Mouse (Mus musculus): ENCODE measurements around the gene Phf23. TPM values are rescaled to one million over a fixed set of nuclear protein-coding genes. Genes with fewer than 3 reads are reported as not detected.
A peak's percentile ranks its signal among the peaks of the same experiment; 100 is the strongest.
"Not testable (repeated sequence)": the region's sequence is repeated elsewhere in the genome, so short reads cannot be mapped to it uniquely, and the experiment has no call there.

Gene Phf23
- polyA plus RNA-seq, 1 experiment from 2014 or later = 75.0 TPM

GRCm38 (mm10) chr11:70010033-70010432 lies 14.5 kb downstream of the Phf23 start:
- H3K27ac ChIP-seq = no peak overlapping the region
- no peak overlapping the region for H3K9ac ChIP-seq
- peaks cover 13% of the 10 kb centered on the region for H3K4me1 ChIP-seq
- H3K4me3 ChIP-seq = no peak overlapping the region
- WGBS = 89% methylated on average over 6 of the region's 6 CpGs
- ATAC-seq (ENCODE audit: borderline replicate concordance, extremely low read depth, low FRiP score, low TSS enrichment) = no peak
- no peaks in the 10 kb centered on the region for H3K9me3 ChIP-seq
- peaks cover 74% of the 10 kb centered on the region for H3K36me3 ChIP-seq
- H3K27me3 ChIP-seq = no peaks in the 10 kb centered on the region
- no peak overlapping the region for H3K4me2 ChIP-seq

GRCm38 (mm10) chr11:70010548-70010947 lies 15.0 kb downstream of the Phf23 start:
- H3K4me1 ChIP-seq = peaks cover 16% of the 10 kb centered on the region
- H3K4me3 ChIP-seq = no peak overlapping the region
- no peak for ATAC-seq (ENCODE audit: borderline replicate concordance, extremely low read depth, low FRiP score, low TSS enrichment)
- WGBS = 81% methylated on average over 12 of the region's 12 CpGs
- no peak overlapping the region for H3K27ac ChIP-seq
- no peaks in the 10 kb centered on the region for H3K27me3 ChIP-seq
- no peaks in the 10 kb centered on the region for H3K9me3 ChIP-seq
- H3K9ac ChIP-seq = no peak overlapping the region
- no peak overlapping the region for H3K4me2 ChIP-seq
- H3K36me3 ChIP-seq = peaks cover 74% of the 10 kb centered on the region

- no peak overlapping the region for H3K4me2 ChIP-seq
- no peak overlapping the region for H3K9ac ChIP-seq
- peaks cover 71% of the 10 kb centered on the region for H3K36me3 ChIP-seq
- 86% methylated on average over 10 of the region's 10 CpGs for WGBS
- peaks cover 18% of the 10 kb centered on the region for H3K4me1 ChIP-seq
- no peaks in the 10 kb centered on the region for H3K9me3 ChIP-seq
- H3K27ac ChIP-seq = no peak overlapping the region
- no peaks in the 10 kb centered on the region for H3K27me3 ChIP-seq
- H3K4me3 ChIP-seq = no peak overlapping the region
- ATAC-seq (ENCODE audit: borderline replicate concordance, extremely low read depth, low FRiP score, low TSS enrichment) = no peak
Measured at GRCm38 (mm10) chr11:70010961-70011360, 15.4 kb downstream of the Phf23 start.

GRCm38 (mm10) chr11:70012931-70013330 lies 17.4 kb downstream of the Phf23 start:
- H3K9me3 ChIP-seq = no peaks in the 10 kb centered on the region
- H3K27ac ChIP-seq = no peak overlapping the region
- no peak overlapping the region for H3K9ac ChIP-seq
- H3K27me3 ChIP-seq = no peaks in the 10 kb centered on the region
- no peak overlapping the region for H3K4me2 ChIP-seq
- ATAC-seq (ENCODE audit: borderline replicate concordance, extremely low read depth, low FRiP score, low TSS enrichment) = no peak
- no peak overlapping the region for H3K4me3 ChIP-seq
- 82% methylated on average over 9 of the region's 9 CpGs for WGBS
- H3K4me1 ChIP-seq = peaks cover 30% of the 10 kb centered on the region
- peaks cover 52% of the 10 kb centered on the region for H3K36me3 ChIP-seq

GRCm38 (mm10) chr11:70013408-70013807 lies 17.8 kb downstream of the Phf23 start:
- no peak overlapping the region for H3K9ac ChIP-seq
- H3K4me2 ChIP-seq = no peak overlapping the region
- H3K27me3 ChIP-seq = no peaks in the 10 kb centered on the region
- H3K36me3 ChIP-seq = peaks cover 47% of the 10 kb centered on the region
- H3K9me3 ChIP-seq = no peaks in the 10 kb centered on the region
- no peak overlapping the region for H3K27ac ChIP-seq
- H3K4me1 ChIP-seq = peaks cover 32% of the 10 kb centered on the region
- 86% methylated on average over 3 of the region's 3 CpGs for WGBS
- no peak overlapping the region for H3K4me3 ChIP-seq
- no peak for ATAC-seq (ENCODE audit: borderline replicate concordance, extremely low read depth, low FRiP score, low TSS enrichment)

- H3K4me1 ChIP-seq = peaks cover 37% of the 10 kb centered on the region
- WGBS = 55% methylated on average over 5 of the region's 5 CpGs
- H3K4me2 ChIP-seq = peak overlapping the region; percentile 93
- peaks cover 41% of the 10 kb centered on the region for H3K36me3 ChIP-seq
- H3K27ac ChIP-seq = no peak overlapping the region
- H3K4me3 ChIP-seq = 0 out of 2 replicates have a peak overlapping the region, but pooled peaks have one; percentile 61
- H3K9me3 ChIP-seq = no peaks in the 10 kb centered on the region
- no peak for ATAC-seq (ENCODE audit: borderline replicate concordance, extremely low read depth, low FRiP score, low TSS enrichment)
- H3K27me3 ChIP-seq = no peaks in the 10 kb centered on the region
- H3K9ac ChIP-seq = no peak overlapping the region
Measured at GRCm38 (mm10) chr11:70014051-70014450, 18.5 kb downstream of the Phf23 start.

- under 1% methylated on average over 35 of the region's 35 CpGs for WGBS
- ATAC-seq (ENCODE audit: borderline replicate concordance, extremely low read depth, low FRiP score, low TSS enrichment) = peak; percentile 73
- H3K9me3 ChIP-seq = no peaks in the 10 kb centered on the region
- H3K36me3 ChIP-seq = peaks cover 31% of the 10 kb centered on the region
- H3K9ac ChIP-seq = peak within 1 kb of the TSS; percentile 75
- H3K4me2 ChIP-seq = peak within 1 kb of the TSS; percentile 93
- H3K27ac ChIP-seq = peak within 1 kb of the TSS; percentile 75
- peak within 1 kb of the TSS; percentile 61 for H3K4me3 ChIP-seq
- no peaks in the 10 kb centered on the region for H3K27me3 ChIP-seq
- peaks cover 47% of the 10 kb centered on the region for H3K4me1 ChIP-seq
Measured at GRCm38 (mm10) chr11:70014880-70015558, 19.4 kb downstream of the Phf23 start, which contains the start of gene Acadvl. TSS of gene Acadvl (minus strand) at chr11:70015411.

- 61% methylated on average over 6 of the region's 6 CpGs for WGBS
- no peak for ATAC-seq (ENCODE audit: borderline replicate concordance, extremely low read depth, low FRiP score, low TSS enrichment)
- Histone ChIP-seq H3K9ac (no peak overlapping the region), H3K27me3 (no peaks in the 10 kb centered on the region), H3K4me2 (peak overlapping the region; percentile 93), H3K9me3 (no peaks in the 10 kb centered on the region), H3K36me3 (peaks cover 24% of the 10 kb centered on the region), H3K27ac (no peak overlapping the region), H3K4me1 (peaks cover 53% of the 10 kb centered on the region), H3K4me3 (peak overlapping the region; percentile 61; the same call in 1 of the 2 replicates)
Measured at GRCm38 (mm10) chr11:70015677-70016076, 20.1 kb downstream of the Phf23 start.

- peaks cover 57% of the 10 kb centered on the region for H3K4me1 ChIP-seq
- not testable (repeated sequence) for H3K27ac ChIP-seq; H3K27me3 ChIP-seq; H3K4me2 ChIP-seq; H3K4me3 ChIP-seq; H3K9me3 ChIP-seq; H3K9ac ChIP-seq; ATAC-seq (ENCODE audit: borderline replicate concordance, extremely low read depth, low FRiP score, low TSS enrichment)
- 85% methylated on average over 2 of the region's 2 CpGs for WGBS
- H3K36me3 ChIP-seq = peaks cover 19% of the 10 kb centered on the region
Measured at GRCm38 (mm10) chr11:70016177-70016576, 20.6 kb downstream of the Phf23 start.

- Histone ChIP-seq H3K4me3 (peak within 1 kb of the TSS; percentile 60; the same call in 1 of the 2 replicates), H3K27ac (peak within 1 kb of the TSS; percentile 21; the same call in 1 of the 2 replicates), H3K4me2 (peak within 1 kb of the TSS; percentile 76), H3K36me3 (peaks cover 14% of the 10 kb centered on the region), H3K27me3 (no peaks in the 10 kb centered on the region), H3K4me1 (peaks cover 57% of the 10 kb centered on the region), H3K9me3 (no peaks in the 10 kb centered on the region), H3K9ac (peak within 1 kb of the TSS; percentile 77; the same call in 1 of the 2 replicates)
- WGBS = 63% methylated on average over 3 of the region's 3 CpGs
- no peak for ATAC-seq (ENCODE audit: borderline replicate concordance, extremely low read depth, low FRiP score, low TSS enrichment)
Measured at GRCm38 (mm10) chr11:70016669-70017068, 21.1 kb downstream of the Phf23 start, which contains the start of gene Dlg4. TSS of gene Dlg4 (plus strand) at chr11:70016942.

- Histone ChIP-seq H3K4me2 (peak overlapping the region; percentile 76), H3K4me3 (0 out of 2 replicates have a peak overlapping the region, but pooled peaks have one; percentile 60), H3K9ac (peak overlapping the region; percentile 77; the same call in 1 of the 2 replicates), H3K4me1 (peaks cover 60% of the 10 kb centered on the region), H3K27me3 (no peaks in the 10 kb centered on the region), H3K9me3 (no peaks in the 10 kb centered on the region), H3K36me3 (peaks cover 8% of the 10 kb centered on the region), H3K27ac (peak overlapping the region; percentile 21; the same call in 1 of the 2 replicates)
- no peak for ATAC-seq (ENCODE audit: borderline replicate concordance, extremely low read depth, low FRiP score, low TSS enrichment)
- 46% methylated on average over 7 of the region's 7 CpGs for WGBS
Measured at GRCm38 (mm10) chr11:70017199-70017767, 21.7 kb downstream of the Phf23 start.
